Mouse (Mus musculus): ENCODE measurements around the gene Adgrb2. TPM values are rescaled to one million over a fixed set of nuclear protein-coding genes. Genes with fewer than 3 reads are reported as not detected.

Adgrb2 gene
- polyA plus RNA-seq, 1 experiment from 2014 or later = 2.6 TPM

GRCm38 (mm10) chr4:129993213-129993612 lies 8.5 kb downstream of the Adgrb2 start:
- Histone ChIP-seq H3K9ac (replicated peaks; ENCODE audit: low read depth, low read length) (no peak overlapping the region), H3K36me3 (ENCODE audit: control insufficient read depth, insufficient read depth, low read length) (no peaks in the 10 kb centered on the region; the same call in 1 of the 2 replicates), H3K4me2 (replicated peaks; ENCODE audit: low read depth, low read length) (no peak overlapping the region), H3K4me3 (ENCODE audit: low read depth, low read length) (no peak overlapping the region), H3K27me3 (ENCODE audit: control insufficient read depth, insufficient read depth, low read length) (no peaks in the 10 kb centered on the region), H3K27ac (ENCODE audit: low read length) (no peak overlapping the region), H3K4me1 (ENCODE audit: control insufficient read depth, insufficient read depth, low read length) (no peaks in the 10 kb centered on the region), H3K9me3 (ENCODE audit: control insufficient read depth, low read depth, low read length) (no peaks in the 10 kb centered on the region)
- ATAC-seq (ENCODE audit: insufficient number of reproducible peaks, insufficient read depth, low FRiP score, low read depth) = no peak
- WGBS = 92% methylated on average over 5 of the region's 5 CpGs

DNA sequence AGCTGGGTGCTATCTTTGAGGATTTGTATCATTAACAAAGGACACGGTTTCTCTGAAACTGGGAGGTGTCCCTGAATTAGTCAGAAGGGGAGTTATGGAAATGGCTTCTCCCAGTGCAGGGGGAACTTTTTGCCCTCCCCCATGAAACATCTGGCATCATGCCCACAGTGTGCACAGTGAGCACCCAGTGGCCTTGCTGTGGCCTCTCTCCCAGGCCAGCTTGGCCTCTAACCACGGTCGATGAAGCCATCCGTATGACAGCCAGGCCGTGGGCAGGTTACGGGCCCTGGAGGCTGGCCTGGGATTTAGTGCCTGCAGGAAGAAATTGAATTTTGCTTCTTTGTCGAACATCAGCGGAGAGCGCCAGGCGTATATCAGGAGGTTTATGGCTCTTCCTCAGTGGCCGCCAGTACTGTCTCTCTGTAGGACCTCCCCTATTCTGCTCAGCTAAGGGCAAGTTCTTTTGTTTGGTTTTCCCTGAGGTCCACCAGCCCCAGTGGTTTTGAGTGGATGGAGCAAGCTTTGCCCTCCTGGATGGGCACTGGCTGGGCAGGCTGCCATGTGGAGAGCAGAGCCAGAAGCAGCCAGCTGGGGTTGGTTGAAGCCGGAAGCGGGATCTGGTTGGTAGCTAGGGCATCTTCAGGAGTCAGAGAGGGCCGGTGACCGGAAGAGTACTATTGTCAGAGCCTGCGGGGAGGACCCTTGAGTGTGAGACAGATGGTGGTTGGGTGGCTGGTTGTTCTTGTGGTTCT lies 9.4 kb downstream of the Adgrb2 start:
- Histone ChIP-seq H3K9me3 (ENCODE audit: control insufficient read depth, low read depth, low read length) (no peaks in the 10 kb centered on the region), H3K4me1 (ENCODE audit: control insufficient read depth, insufficient read depth, low read length) (no peaks in the 10 kb centered on the region), H3K4me2 (replicated peaks; ENCODE audit: low read depth, low read length) (no peak overlapping the region), H3K9ac (replicated peaks; ENCODE audit: low read depth, low read length) (no peak overlapping the region), H3K27me3 (ENCODE audit: control insufficient read depth, insufficient read depth, low read length) (no peaks in the 10 kb centered on the region), H3K4me3 (ENCODE audit: low read depth, low read length) (no peak overlapping the region), H3K27ac (ENCODE audit: low read length) (no peak overlapping the region), H3K36me3 (ENCODE audit: control insufficient read depth, insufficient read depth, low read length) (no peaks in the 10 kb centered on the region; the same call in 1 of the 2 replicates)
- no peak for ATAC-seq (ENCODE audit: insufficient number of reproducible peaks, insufficient read depth, low FRiP score, low read depth)
- WGBS = 89% methylated on average over 16 of the region's 16 CpGs

DNA sequence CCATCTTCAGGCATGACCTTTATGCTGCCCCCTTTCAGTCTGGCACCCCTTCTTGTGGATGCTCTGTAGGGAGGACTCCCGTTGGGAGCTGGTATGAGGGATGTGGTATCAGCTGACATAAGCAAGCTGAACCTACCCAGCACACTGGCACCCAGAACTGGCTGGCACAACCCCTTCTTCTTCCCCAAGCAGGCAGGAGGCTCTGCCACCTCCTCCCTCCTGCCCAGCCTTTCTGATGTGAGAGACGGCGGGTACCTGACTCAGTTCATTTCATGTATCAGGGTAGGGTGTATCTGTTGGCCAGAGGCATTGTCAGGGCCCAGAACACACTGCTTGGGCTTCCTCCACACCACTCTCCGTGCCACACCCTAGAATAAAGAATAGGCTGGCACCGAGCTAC lies 10.1 kb downstream of the Adgrb2 start:
- ATAC-seq (ENCODE audit: insufficient number of reproducible peaks, insufficient read depth, low FRiP score, low read depth) = no peak
- H3K9me3 ChIP-seq (ENCODE audit: control insufficient read depth, low read depth, low read length) = no peaks in the 10 kb centered on the region
- no peaks in the 10 kb centered on the region for H3K27me3 ChIP-seq (ENCODE audit: control insufficient read depth, insufficient read depth, low read length)
- no peak overlapping the region for H3K4me2 ChIP-seq (replicated peaks; ENCODE audit: low read depth, low read length)
- no peak overlapping the region for H3K27ac ChIP-seq (ENCODE audit: low read length)
- no peaks in the 10 kb centered on the region; the same call in 1 of the 2 replicates for H3K36me3 ChIP-seq (ENCODE audit: control insufficient read depth, insufficient read depth, low read length)
- H3K4me1 ChIP-seq (ENCODE audit: control insufficient read depth, insufficient read depth, low read length) = no peaks in the 10 kb centered on the region
- H3K4me3 ChIP-seq (ENCODE audit: low read depth, low read length) = no peak overlapping the region
- H3K9ac ChIP-seq (replicated peaks; ENCODE audit: low read depth, low read length) = no peak overlapping the region
- WGBS = 82% methylated on average over 5 of the region's 5 CpGs

GRCm38 (mm10) chr4:129995255-129995654 lies 10.6 kb downstream of the Adgrb2 start:
- H3K4me3 ChIP-seq (ENCODE audit: low read depth, low read length) = no peak overlapping the region
- no peak overlapping the region for H3K9ac ChIP-seq (replicated peaks; ENCODE audit: low read depth, low read length)
- WGBS = 84% methylated on average over 8 of the region's 8 CpGs
- no peak for ATAC-seq (ENCODE audit: insufficient number of reproducible peaks, insufficient read depth, low FRiP score, low read depth)
- H3K27ac ChIP-seq (ENCODE audit: low read length) = no peak overlapping the region
- no peaks in the 10 kb centered on the region for H3K4me1 ChIP-seq (ENCODE audit: control insufficient read depth, insufficient read depth, low read length)
- no peaks in the 10 kb centered on the region for H3K27me3 ChIP-seq (ENCODE audit: control insufficient read depth, insufficient read depth, low read length)
- no peaks in the 10 kb centered on the region for H3K9me3 ChIP-seq (ENCODE audit: control insufficient read depth, low read depth, low read length)
- H3K36me3 ChIP-seq (ENCODE audit: control insufficient read depth, insufficient read depth, low read length) = no peaks in the 10 kb centered on the region; the same call in 1 of the 2 replicates
- no peak overlapping the region for H3K4me2 ChIP-seq (replicated peaks; ENCODE audit: low read depth, low read length)

DNA sequence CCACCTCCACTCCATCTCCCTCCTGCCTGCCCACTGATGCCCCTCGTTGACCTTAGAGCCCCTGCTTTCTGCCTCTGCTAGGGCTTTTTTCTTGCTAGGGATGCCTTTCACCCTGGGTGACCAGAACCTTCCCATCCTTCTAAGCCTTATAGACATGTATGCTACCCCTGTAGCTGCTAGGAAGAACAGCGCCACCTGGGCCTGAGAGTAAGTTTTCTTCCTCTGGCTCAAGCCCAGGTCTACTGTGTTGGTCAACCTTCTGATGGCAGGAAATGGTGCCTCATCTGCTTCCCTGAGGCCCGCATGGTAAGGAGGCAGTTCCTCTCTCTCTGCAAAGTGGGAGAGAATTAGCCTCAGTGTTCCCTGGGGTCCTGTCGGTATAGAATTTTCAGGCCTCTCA lies 11.3 kb downstream of the Adgrb2 start:
- no peaks in the 10 kb centered on the region; the same call in 1 of the 2 replicates for H3K36me3 ChIP-seq (ENCODE audit: control insufficient read depth, insufficient read depth, low read length)
- no peaks in the 10 kb centered on the region for H3K27me3 ChIP-seq (ENCODE audit: control insufficient read depth, insufficient read depth, low read length)
- no peak for ATAC-seq (ENCODE audit: insufficient number of reproducible peaks, insufficient read depth, low FRiP score, low read depth)
- no peaks in the 10 kb centered on the region for H3K4me1 ChIP-seq (ENCODE audit: control insufficient read depth, insufficient read depth, low read length)
- no peak overlapping the region for H3K9ac ChIP-seq (replicated peaks; ENCODE audit: low read depth, low read length)
- H3K9me3 ChIP-seq (ENCODE audit: control insufficient read depth, low read depth, low read length) = no peaks in the 10 kb centered on the region
- H3K4me3 ChIP-seq (ENCODE audit: low read depth, low read length) = no peak overlapping the region
- no peak overlapping the region for H3K27ac ChIP-seq (ENCODE audit: low read length)
- WGBS = 79% methylated on average over 4 of the region's 4 CpGs
- no peak overlapping the region for H3K4me2 ChIP-seq (replicated peaks; ENCODE audit: low read depth, low read length)

- Histone ChIP-seq H3K4me2 (replicated peaks; ENCODE audit: low read depth, low read length) (no peak overlapping the region), H3K4me3 (ENCODE audit: low read depth, low read length) (no peak overlapping the region), H3K9ac (replicated peaks; ENCODE audit: low read depth, low read length) (no peak overlapping the region), H3K4me1 (ENCODE audit: control insufficient read depth, insufficient read depth, low read length) (peaks cover 3% of the 10 kb centered on the region; the same call in 1 of the 2 replicates), H3K36me3 (ENCODE audit: control insufficient read depth, insufficient read depth, low read length) (no peaks in the 10 kb centered on the region), H3K27ac (ENCODE audit: low read length) (no peak overlapping the region), H3K27me3 (ENCODE audit: control insufficient read depth, insufficient read depth, low read length) (no peaks in the 10 kb centered on the region), H3K9me3 (ENCODE audit: control insufficient read depth, low read depth, low read length) (no peaks in the 10 kb centered on the region)
- WGBS = 55% methylated on average over 11 of the region's 11 CpGs
- ATAC-seq (ENCODE audit: insufficient number of reproducible peaks, insufficient read depth, low FRiP score, low read depth) = no peak
These were observed 13.5 kb downstream of the Adgrb2 start for GRCm38 (mm10) chr4:129998124-129998523.

GRCm38 (mm10) chr4:130001710-130002109 lies 17.0 kb downstream of the Adgrb2 start:
- no peak overlapping the region for H3K9ac ChIP-seq (replicated peaks; ENCODE audit: low read depth, low read length)
- no peaks in the 10 kb centered on the region for H3K9me3 ChIP-seq (ENCODE audit: control insufficient read depth, low read depth, low read length)
- no peak for ATAC-seq (ENCODE audit: insufficient number of reproducible peaks, insufficient read depth, low FRiP score, low read depth)
- peaks cover 5% of the 10 kb centered on the region; the same call in 1 of the 2 replicates for H3K4me1 ChIP-seq (ENCODE audit: control insufficient read depth, insufficient read depth, low read length)
- no peak overlapping the region for H3K4me2 ChIP-seq (replicated peaks; ENCODE audit: low read depth, low read length)
- H3K4me3 ChIP-seq (ENCODE audit: low read depth, low read length) = no peak overlapping the region
- H3K36me3 ChIP-seq (ENCODE audit: control insufficient read depth, insufficient read depth, low read length) = no peaks in the 10 kb centered on the region
- peak overlapping the region; percentile 61; the same call in 1 of the 2 replicates for H3K27ac ChIP-seq (ENCODE audit: low read length)
- H3K27me3 ChIP-seq (ENCODE audit: control insufficient read depth, insufficient read depth, low read length) = no peaks in the 10 kb centered on the region
- WGBS = 22% methylated on average over 5 of the region's 5 CpGs

DNA sequence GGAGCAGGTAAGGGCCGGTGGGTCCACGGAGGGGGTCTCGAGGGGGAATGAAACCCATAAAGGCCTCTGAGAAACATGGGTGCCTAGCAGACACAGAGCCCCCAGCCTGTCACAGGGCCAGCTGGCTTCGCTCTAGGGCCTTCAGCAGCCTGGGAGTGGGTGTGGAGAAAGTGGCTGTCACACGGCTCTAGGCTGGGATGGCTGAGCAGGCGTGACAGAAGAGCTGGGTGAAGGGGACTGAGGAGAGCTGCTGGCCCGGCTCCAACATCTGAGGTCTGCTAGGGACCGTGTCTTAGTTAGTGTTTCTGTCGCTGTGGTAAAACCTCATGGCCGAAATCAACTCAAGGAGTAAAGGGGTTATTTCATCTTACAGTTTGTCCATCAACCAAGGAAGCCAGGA lies 17.5 kb downstream of the Adgrb2 start:
- Histone ChIP-seq H3K27ac (ENCODE audit: low read length) (peak overlapping the region; percentile 61; the same call in 1 of the 2 replicates), H3K36me3 (ENCODE audit: control insufficient read depth, insufficient read depth, low read length) (no peaks in the 10 kb centered on the region), H3K27me3 (ENCODE audit: control insufficient read depth, insufficient read depth, low read length) (no peaks in the 10 kb centered on the region), H3K4me3 (ENCODE audit: low read depth, low read length) (no peak overlapping the region), H3K4me2 (replicated peaks; ENCODE audit: low read depth, low read length) (no peak overlapping the region), H3K4me1 (ENCODE audit: control insufficient read depth, insufficient read depth, low read length) (peaks cover 6% of the 10 kb centered on the region; the same call in 1 of the 2 replicates), H3K9me3 (ENCODE audit: control insufficient read depth, low read depth, low read length) (no peaks in the 10 kb centered on the region), H3K9ac (replicated peaks; ENCODE audit: low read depth, low read length) (no peak overlapping the region)
- 62% methylated on average over 10 of the region's 10 CpGs for WGBS
- peak; percentile 57; the same call in 1 of the 2 replicates for ATAC-seq (ENCODE audit: insufficient number of reproducible peaks, insufficient read depth, low FRiP score, low read depth)

Measured in stomach, embryonic 14.5 days (tissue).